Mouse (Mus musculus): ENCODE measurements around the gene Zbtb16.

DNA sequence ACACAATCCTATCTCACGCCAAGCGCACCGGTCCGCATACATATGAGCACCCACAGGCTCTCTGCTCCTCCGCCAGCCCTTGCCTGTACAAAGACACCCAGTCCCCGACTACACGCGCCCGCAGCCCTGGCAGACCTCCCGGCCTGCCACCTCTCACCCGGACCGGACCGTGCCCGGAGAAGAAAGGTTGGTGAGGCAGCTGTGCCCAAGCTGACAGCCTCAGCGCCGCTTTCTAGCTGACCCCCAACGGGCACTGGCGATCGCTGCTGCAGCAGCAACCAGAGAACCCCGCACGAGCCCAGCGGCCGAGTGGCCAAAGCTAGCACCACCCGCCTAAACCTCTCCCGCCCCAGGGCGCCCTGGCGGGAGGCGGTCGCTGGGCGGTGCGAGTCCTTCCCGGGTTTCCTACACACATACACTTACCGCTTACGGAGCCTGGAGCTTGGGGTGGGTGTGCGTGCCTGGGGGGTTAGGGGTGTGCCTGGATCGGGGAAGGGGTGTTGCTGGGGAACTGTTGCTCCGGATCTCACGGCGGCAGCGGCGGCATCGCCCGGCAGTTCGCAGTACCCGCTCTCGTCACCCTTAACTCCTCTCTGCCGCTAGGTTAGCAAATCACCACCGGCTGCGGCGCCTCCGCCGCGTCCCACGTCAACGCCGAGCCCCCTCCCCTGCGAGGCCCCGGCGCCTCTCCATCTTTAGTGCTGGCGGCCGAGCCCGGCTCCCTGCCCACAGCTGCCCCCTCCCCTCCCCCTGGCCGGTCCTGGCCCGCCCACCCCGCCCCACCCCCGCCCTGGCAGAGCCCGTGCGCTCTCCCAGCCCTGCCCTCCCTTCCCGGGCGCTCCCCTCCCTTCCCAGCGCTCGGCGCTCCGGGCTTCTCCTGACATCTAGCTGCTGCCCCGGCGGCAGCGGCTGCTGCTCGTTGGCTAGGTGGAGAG is at the start of gene Zbtb16:
- no peak for TF ChIP-seq MAFK (IDR thresholded peaks at IDR 0.05; ENCODE audit: insufficient read depth, low read depth, low read length)
- peak; percentile 67; the same call in 1 of the 2 replicates for TF ChIP-seq HCFC1 (IDR thresholded peaks at IDR 0.05; ENCODE audit: borderline replicate concordance, insufficient read depth, low read length)
- no peak for TF ChIP-seq ZNF384 (IDR thresholded peaks at IDR 0.05; ENCODE audit: low read depth, low read length)
- TF ChIP-seq CHD2 (IDR thresholded peaks at IDR 0.05; ENCODE audit: low read depth, low read length) = no peak
